Mouse (Mus musculus): ENCODE measurements around the gene Eef1akmt2. TPM values are rescaled to one million over a fixed set of nuclear protein-coding genes. Genes with fewer than 3 reads are reported as not detected.

Gene Eef1akmt2
- polyA plus RNA-seq, 1 experiment, result 34.7 TPM

DNA sequence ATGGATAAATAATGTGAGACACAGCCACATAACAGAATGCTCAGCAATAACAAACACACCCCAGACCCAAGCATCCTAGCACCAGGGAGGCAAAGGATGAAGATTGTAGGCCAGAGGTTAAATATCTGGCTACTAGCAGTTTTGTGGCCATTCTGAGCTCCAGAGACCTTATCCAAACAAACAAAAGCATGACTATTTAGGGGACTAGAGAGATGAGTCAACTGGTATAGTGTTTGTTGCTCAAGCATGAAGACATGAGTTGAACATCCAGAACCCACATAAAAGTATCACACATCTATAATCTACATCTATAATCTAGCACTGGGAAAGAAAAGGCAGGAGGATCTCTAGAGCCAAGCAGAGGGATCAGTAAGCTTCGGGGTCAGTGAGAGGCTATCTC lies 10.0 kb downstream of the Eef1akmt2 start:
- TF ChIP-seq POLR2A (IDR thresholded peaks at IDR 0.05; ENCODE audit: extremely low read depth, insufficient read depth, low read length) (no peak), CTCF (IDR thresholded peaks at IDR 0.05; ENCODE audit: extremely low read depth, insufficient read depth, low read length) (no peak)
- no peaks in the 10 kb centered on the region for H3K4me1 ChIP-seq (ENCODE audit: control insufficient read depth, insufficient read depth, low read length)
- H3K4me3 ChIP-seq (ENCODE audit: insufficient read depth, low read length), result no peak overlapping the region

GRCm38 (mm10) chr7:132841287-132841686 lies 11.2 kb downstream of the Eef1akmt2 start:
- H3K4me1 ChIP-seq (ENCODE audit: control insufficient read depth, insufficient read depth, low read length), result no peaks in the 10 kb centered on the region
- TF ChIP-seq CTCF (IDR thresholded peaks at IDR 0.05; ENCODE audit: extremely low read depth, insufficient read depth, low read length), result no peak
- TF ChIP-seq POLR2A (IDR thresholded peaks at IDR 0.05; ENCODE audit: extremely low read depth, insufficient read depth, low read length), result no peak
- no peak overlapping the region for H3K4me3 ChIP-seq (ENCODE audit: insufficient read depth, low read length)
- no peak overlapping the region for H3K27ac ChIP-seq (ENCODE audit: insufficient read depth, low read length)

More for the DNA sequence above, 10.0 kb downstream of the Eef1akmt2 start:
- H3K27ac ChIP-seq (ENCODE audit: insufficient read depth, low read length), result no peak overlapping the region

GRCm38 (mm10) chr7:132830955-132831354 lies 21.5 kb downstream of the Eef1akmt2 start:
- H3K27ac ChIP-seq (ENCODE audit: insufficient read depth, low read length), result no peak overlapping the region
- H3K4me1 ChIP-seq (ENCODE audit: control insufficient read depth, insufficient read depth, low read length), result no peaks in the 10 kb centered on the region
- TF ChIP-seq CTCF (IDR thresholded peaks at IDR 0.05; ENCODE audit: extremely low read depth, insufficient read depth, low read length), result no peak
- TF ChIP-seq POLR2A (IDR thresholded peaks at IDR 0.05; ENCODE audit: extremely low read depth, insufficient read depth, low read length), result no peak
- no peak overlapping the region for H3K4me3 ChIP-seq (ENCODE audit: insufficient read depth, low read length)

DNA sequence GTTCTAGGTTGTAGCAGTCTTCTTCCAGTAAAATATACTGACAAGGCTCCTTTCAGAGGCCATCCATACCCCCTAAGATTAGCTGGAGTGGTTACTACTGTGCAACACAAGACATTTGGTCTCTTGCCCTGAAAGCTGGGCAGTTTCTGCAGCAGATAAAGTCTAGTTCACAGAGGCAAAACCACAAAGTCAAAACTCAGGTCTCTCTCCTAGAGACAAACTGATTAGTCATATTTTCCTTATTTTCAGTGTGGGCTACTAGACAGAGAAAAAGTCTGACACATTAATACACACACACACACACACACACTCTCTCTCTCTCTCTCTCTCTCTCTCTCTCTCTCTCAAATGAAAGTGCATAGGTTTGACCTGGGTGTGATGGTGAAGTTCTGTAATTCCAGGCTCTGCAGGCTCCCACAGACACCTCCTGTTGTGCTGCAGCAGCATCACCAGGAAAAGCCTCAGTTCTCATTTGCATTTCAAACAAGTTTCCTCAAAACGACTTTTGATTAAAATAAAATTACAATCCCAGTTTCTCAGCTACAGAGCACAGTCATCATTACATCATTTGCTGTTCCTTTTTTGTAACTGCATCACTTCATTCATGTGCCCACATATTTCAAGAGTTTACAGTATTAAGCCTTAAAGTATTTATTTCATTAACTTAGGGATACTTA lies 28.0 kb downstream of the Eef1akmt2 start:
- peak overlapping the region; percentile 46; the same call in 1 of the 2 replicates for H3K27ac ChIP-seq (ENCODE audit: insufficient read depth, low read length)

GRCm38 (mm10) chr7:132823832-132824231 lies 28.6 kb downstream of the Eef1akmt2 start:
- peaks cover 5% of the 10 kb centered on the region; the same call in 1 of the 2 replicates for H3K4me1 ChIP-seq (ENCODE audit: control insufficient read depth, insufficient read depth, low read length)
- no peak overlapping the region for H3K4me3 ChIP-seq (ENCODE audit: insufficient read depth, low read length)
- TF ChIP-seq CTCF (IDR thresholded peaks at IDR 0.05; ENCODE audit: extremely low read depth, insufficient read depth, low read length) (no peak), POLR2A (IDR thresholded peaks at IDR 0.05; ENCODE audit: extremely low read depth, insufficient read depth, low read length) (no peak)
- H3K27ac ChIP-seq (ENCODE audit: insufficient read depth, low read length), result no peak overlapping the region

More for the DNA sequence above, 28.0 kb downstream of the Eef1akmt2 start:
- H3K4me1 ChIP-seq (ENCODE audit: control insufficient read depth, insufficient read depth, low read length), result peaks cover 5% of the 10 kb centered on the region; the same call in 1 of the 2 replicates
- H3K4me3 ChIP-seq (ENCODE audit: insufficient read depth, low read length), result no peak overlapping the region
- no peak for TF ChIP-seq CTCF (IDR thresholded peaks at IDR 0.05; ENCODE audit: extremely low read depth, insufficient read depth, low read length)
- no peak for TF ChIP-seq POLR2A (IDR thresholded peaks at IDR 0.05; ENCODE audit: extremely low read depth, insufficient read depth, low read length)

DNA sequence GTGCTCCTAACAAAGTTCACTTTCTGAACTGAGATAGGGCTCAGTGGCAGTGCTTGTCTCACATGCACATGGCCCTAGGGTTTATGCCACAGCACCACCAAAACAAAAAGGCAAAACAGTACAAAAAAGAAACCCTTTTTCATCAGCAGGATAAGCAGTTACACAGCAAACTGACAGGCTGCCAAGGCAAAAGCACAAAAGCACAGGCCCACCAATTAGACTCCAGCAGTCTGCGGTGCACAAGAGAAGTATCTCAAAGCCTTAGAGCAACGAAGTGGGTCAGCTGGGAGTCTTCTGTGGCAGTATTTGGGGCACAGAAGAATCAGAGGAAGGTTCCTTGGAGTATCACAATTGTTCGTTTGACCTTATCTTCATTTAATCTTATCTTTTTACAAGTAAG lies 31.8 kb downstream of the Eef1akmt2 start:
- TF ChIP-seq POLR2A (IDR thresholded peaks at IDR 0.05; ENCODE audit: extremely low read depth, insufficient read depth, low read length), result no peak
- no peak for TF ChIP-seq CTCF (IDR thresholded peaks at IDR 0.05; ENCODE audit: extremely low read depth, insufficient read depth, low read length)
- Histone ChIP-seq H3K4me3 (ENCODE audit: insufficient read depth, low read length) (no peak overlapping the region), H3K4me1 (ENCODE audit: control insufficient read depth, insufficient read depth, low read length) (peaks cover 5% of the 10 kb centered on the region; the same call in 1 of the 2 replicates), H3K27ac (ENCODE audit: insufficient read depth, low read length) (no peak overlapping the region)

- no peak for TF ChIP-seq POLR2A (IDR thresholded peaks at IDR 0.05; ENCODE audit: extremely low read depth, insufficient read depth, low read length)
- no peak for TF ChIP-seq CTCF (IDR thresholded peaks at IDR 0.05; ENCODE audit: extremely low read depth, insufficient read depth, low read length)
- no peaks in the 10 kb centered on the region; the same call in 1 of the 2 replicates for H3K4me1 ChIP-seq (ENCODE audit: control insufficient read depth, insufficient read depth, low read length)
- H3K27ac ChIP-seq (ENCODE audit: insufficient read depth, low read length), result no peak overlapping the region
- no peak overlapping the region for H3K4me3 ChIP-seq (ENCODE audit: insufficient read depth, low read length)
These were observed 35.4 kb downstream of the Eef1akmt2 start for GRCm38 (mm10) chr7:132817056-132817455.

DNA sequence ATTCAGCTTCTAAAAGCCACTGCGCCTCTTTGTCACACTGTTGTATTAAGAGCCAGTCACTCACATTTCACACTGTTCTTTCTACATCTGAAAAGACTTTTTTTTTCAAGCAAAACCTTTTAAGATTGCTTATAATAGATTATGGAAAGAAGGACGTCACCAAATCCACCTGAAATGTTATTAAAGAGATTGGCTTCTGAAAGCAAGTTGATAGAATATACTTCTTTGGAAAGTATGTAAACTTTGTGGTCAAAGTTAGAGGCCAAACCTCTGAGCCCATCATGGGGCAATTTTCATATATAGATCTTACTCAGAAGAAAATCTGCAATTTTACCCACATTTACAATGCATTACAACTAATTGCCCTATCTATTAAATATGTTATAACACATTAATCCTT lies 35.9 kb downstream of the Eef1akmt2 start:
- H3K27ac ChIP-seq (ENCODE audit: insufficient read depth, low read length), result no peak overlapping the region
- no peaks in the 10 kb centered on the region; the same call in 1 of the 2 replicates for H3K4me1 ChIP-seq (ENCODE audit: control insufficient read depth, insufficient read depth, low read length)
- H3K4me3 ChIP-seq (ENCODE audit: insufficient read depth, low read length), result no peak overlapping the region
- no peak for TF ChIP-seq CTCF (IDR thresholded peaks at IDR 0.05; ENCODE audit: extremely low read depth, insufficient read depth, low read length)
- no peak for TF ChIP-seq POLR2A (IDR thresholded peaks at IDR 0.05; ENCODE audit: extremely low read depth, insufficient read depth, low read length)

- Histone ChIP-seq H3K4me3 (ENCODE audit: insufficient read depth, low read length) (no peak overlapping the region), H3K27ac (ENCODE audit: insufficient read depth, low read length) (no peak overlapping the region), H3K4me1 (ENCODE audit: control insufficient read depth, insufficient read depth, low read length) (peaks cover 2% of the 10 kb centered on the region; the same call in 1 of the 2 replicates)
- TF ChIP-seq POLR2A (IDR thresholded peaks at IDR 0.05; ENCODE audit: extremely low read depth, insufficient read depth, low read length) (no peak), CTCF (IDR thresholded peaks at IDR 0.05; ENCODE audit: extremely low read depth, insufficient read depth, low read length) (no peak)
These were observed 37.4 kb downstream of the Eef1akmt2 start for GRCm38 (mm10) chr7:132815081-132815480.

GRCm38 (mm10) chr7:132814089-132814450 lies 38.4 kb downstream of the Eef1akmt2 start:
- Histone ChIP-seq H3K27ac (ENCODE audit: insufficient read depth, low read length) (peak overlapping the region; percentile 6), H3K4me1 (ENCODE audit: control insufficient read depth, insufficient read depth, low read length) (peaks cover 4% of the 10 kb centered on the region)
- TF ChIP-seq CTCF (IDR thresholded peaks at IDR 0.05; ENCODE audit: extremely low read depth, insufficient read depth, low read length), result no peak
- no peak for TF ChIP-seq POLR2A (IDR thresholded peaks at IDR 0.05; ENCODE audit: extremely low read depth, insufficient read depth, low read length)

More at GRCm38 (mm10) chr7:132814089-132814450, 38.4 kb downstream of the Eef1akmt2 start:
- H3K4me3 ChIP-seq (ENCODE audit: insufficient read depth, low read length), result peak overlapping the region; percentile 73

Measured in cortical plate, adult 2 months (tissue).